Mouse (Mus musculus) myocyte (in vitro differentiated cells): ENCODE data around the gene Pgam2. TPM values are rescaled to one million over a fixed set of nuclear protein-coding genes. Genes with fewer than 3 reads are reported as not detected.
A peak's percentile ranks its signal among the peaks of the same experiment; 100 is the strongest.
"Not testable (repeated sequence)": the region's sequence is repeated elsewhere in the genome, so short reads cannot be mapped to it uniquely, and the experiment has no call there.

Source experiments
- H3K27me3 ChIP-seq: one replicate; pipeline ENCODE4 v1.6.1; 2011; ENCODE audit not compliant: control insufficient read depth, insufficient read depth, insufficient read length
- H3K36me3 ChIP-seq: one replicate; pipeline ENCODE4 v1.6.1; 2011; ENCODE audit not compliant: control insufficient read depth, insufficient read depth
- H3K4me2 ChIP-seq: one replicate; pipeline ENCODE4 v1.6.1; 2011; ENCODE audit warnings: low read depth, control low read depth
- H3K4me3 ChIP-seq: one replicate; pipeline ENCODE4 v1.5.1; 2011; ENCODE audit warnings: mild to moderate bottlenecking, control low read depth, moderate library complexity
- H3K79me2 ChIP-seq: one replicate; pipeline ENCODE4 v1.6.1; 2011; ENCODE audit not compliant: control insufficient read depth, insufficient read depth
- H3ac ChIP-seq: one replicate; pipeline ENCODE4 v1.6.1; 2011; ENCODE audit not compliant: control insufficient read depth, insufficient read length
- CEBPB ChIP-seq: IDR thresholded peaks from 2 replicates; pipeline ENCODE4 v1.6.1; 2011; ENCODE audit warnings: mild to moderate bottlenecking, moderate library complexity; ENCODE audit not compliant: poor library complexity, insufficient read depth, severe bottlenecking
- E2F4 ChIP-seq: IDR thresholded peaks from one replicate; pipeline ENCODE4 v1.6.1; 2011; ENCODE audit warnings: mild to moderate bottlenecking, control low read depth, moderate library complexity; ENCODE audit not compliant: insufficient read depth
- MAX ChIP-seq: IDR thresholded peaks from one replicate; pipeline ENCODE4 v1.6.1; 2011; ENCODE audit warnings: low read depth, mild to moderate bottlenecking, control low read depth
- MYOD1 ChIP-seq, 3 experiments: IDR thresholded peaks; one replicate each; pipeline ENCODE4 v1.6.1; 2011; ENCODE audit warnings: control low read depth in 2 of 3, low read depth in 2 of 3, mild to moderate bottlenecking in 2 of 3, moderate library complexity in 1 of 3; ENCODE audit not compliant: insufficient read length in 2 of 3, control insufficient read depth in 1 of 3
- MYOG ChIP-seq, 3 experiments: IDR thresholded peaks; one replicate each; pipeline ENCODE4 v1.6.1; 2011; ENCODE audit warnings: control low read depth in 2 of 3, low read depth in 2 of 3, mild to moderate bottlenecking in 2 of 3; ENCODE audit not compliant: insufficient read length in 2 of 3, control insufficient read depth in 1 of 3, insufficient read depth in 1 of 3
- POLR2A ChIP-seq: IDR thresholded peaks from one replicate; pipeline ENCODE4 v1.6.1; 2011; ENCODE audit warnings: low read depth, mild to moderate bottlenecking, control low read depth, moderate library complexity; ENCODE audit not compliant: insufficient read length
- POLR2AphosphoS2 ChIP-seq: IDR thresholded peaks from one replicate; pipeline ENCODE4 v1.6.1; 2011; ENCODE audit warnings: low read depth, control low read depth; ENCODE audit not compliant: insufficient read length
- REST ChIP-seq: IDR thresholded peaks from one replicate; pipeline ENCODE4 v1.6.1; 2011; ENCODE audit warnings: mild to moderate bottlenecking, control low read depth, moderate library complexity; ENCODE audit not compliant: insufficient read depth, insufficient read length
- SRF ChIP-seq: IDR thresholded peaks from one replicate; pipeline ENCODE4 v1.6.1; 2011; ENCODE audit warnings: low read depth; ENCODE audit not compliant: control insufficient read depth, insufficient read length
- TCF12 ChIP-seq: IDR thresholded peaks from one replicate; pipeline ENCODE4 v1.6.1; 2011; ENCODE audit warnings: mild to moderate bottlenecking, control low read depth; ENCODE audit not compliant: poor library complexity, insufficient read depth, severe bottlenecking
- TCF3 ChIP-seq: IDR thresholded peaks from one replicate; pipeline ENCODE4 v1.6.1; 2011; ENCODE audit warnings: low read depth, control low read depth; ENCODE audit not compliant: insufficient read length
- USF1 ChIP-seq: IDR thresholded peaks from one replicate; pipeline ENCODE4 v1.6.1; 2011; ENCODE audit warnings: low read depth, mild to moderate bottlenecking, control low read depth, moderate library complexity
- polyA plus RNA-seq: library from polyadenylated mRNA; unstranded; fragments of >200 nt; fragmentation: generic; extraction: Trizol; gene quantifications from one replicate; pipeline ENCODE4 v1.2.1, GENCODE M21; 2012; ENCODE audit warnings: missing spikeins

The Pgam2 gene
- polyA plus RNA-seq, 1 experiment, result 349 TPM

DNA sequence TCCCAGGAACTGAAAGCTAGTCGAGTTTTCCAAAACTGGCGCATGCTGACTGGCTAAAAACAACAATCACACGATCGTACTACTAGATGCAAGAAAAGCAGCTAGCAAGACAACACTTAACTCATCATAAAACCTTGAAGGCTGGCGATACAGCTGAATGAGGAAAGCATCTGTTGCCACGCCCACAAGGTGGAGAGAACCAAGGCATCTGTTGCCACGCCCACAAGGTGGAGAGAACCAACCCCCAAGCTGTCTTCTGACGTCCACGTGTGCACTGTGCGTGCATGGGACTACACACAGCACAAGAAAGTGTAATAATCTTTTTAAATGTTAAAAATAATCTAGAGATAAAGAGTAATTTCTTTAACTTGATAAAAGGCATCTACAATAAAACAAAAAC lies 9.8 kb upstream of the Pgam2 start:
- TF ChIP-seq MAX (no peak), POLR2A (no peak), POLR2AphosphoS2 (no peak), TCF12 (no peak), E2F4 (no peak), CEBPB (no peak)
- Histone ChIP-seq H3K4me2 (no peak overlapping the region), H3K27me3 (no peaks in the 10 kb centered on the region), H3K4me3 (no peak overlapping the region), H3K36me3 (no peaks in the 10 kb centered on the region), H3ac (no peak overlapping the region), H3K79me2 (no peaks in the 10 kb centered on the region)

DNA sequence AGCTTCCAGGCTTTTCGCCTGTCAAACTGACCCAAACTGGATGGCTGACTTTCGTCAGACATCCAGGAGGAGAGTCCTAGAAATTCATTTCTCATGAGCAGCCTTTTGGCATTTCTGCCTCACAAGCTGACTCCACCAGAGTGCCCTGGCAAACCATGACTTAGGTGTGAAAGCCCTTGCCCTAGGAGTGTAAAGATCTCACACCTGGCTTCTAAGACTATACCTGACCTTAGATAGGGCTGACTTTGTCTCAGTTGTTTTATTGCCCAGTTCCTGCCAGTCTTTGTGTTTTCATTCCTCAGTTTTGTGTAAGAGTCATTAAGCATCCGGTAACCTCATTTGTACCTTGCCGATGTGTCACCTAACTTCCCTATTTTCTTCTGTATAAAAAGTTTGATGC lies 6.0 kb upstream of the Pgam2 start:
- not testable (repeated sequence) for H3K27me3 ChIP-seq, H3K79me2 ChIP-seq, H3K4me2 ChIP-seq

DNA sequence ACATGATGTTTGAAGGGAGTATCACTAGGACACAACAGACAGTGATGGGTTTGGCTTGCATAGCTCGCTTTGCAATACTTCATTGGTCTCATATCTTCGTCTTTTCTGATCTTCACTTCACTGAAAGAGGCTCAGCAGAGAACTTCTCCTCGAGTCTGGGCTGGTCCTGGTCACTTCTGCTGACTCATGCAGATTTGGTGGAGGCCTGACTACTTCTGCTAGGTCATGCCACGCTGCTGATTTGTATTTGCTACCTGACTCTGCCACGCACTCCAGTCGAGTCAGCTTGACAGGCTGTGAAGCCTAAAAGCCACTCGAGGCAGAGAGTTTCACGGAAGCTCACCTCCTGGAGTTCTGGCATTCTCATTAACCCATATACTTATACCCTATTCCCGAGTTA lies 4.4 kb upstream of the Pgam2 start:
- TF ChIP-seq POLR2A, result no peak
- no peak for TF ChIP-seq TCF12
- TF ChIP-seq CEBPB, result no peak
- no peak for TF ChIP-seq E2F4
- TF ChIP-seq REST, result no peak
- TF ChIP-seq MYOD1 (IDR thresholded peaks at IDR 0.05; ENCODE audit: control insufficient read depth in 1 of 3, insufficient read length in 2 of 3, low read depth in 2 of 3), result no peak
- TF ChIP-seq POLR2AphosphoS2, result no peak
- TF ChIP-seq MYOG (IDR thresholded peaks at IDR 0.05; ENCODE audit: control insufficient read depth in 1 of 3, insufficient read depth in 1 of 3, insufficient read length in 2 of 3, low read depth in 2 of 3), result no peak
- TF ChIP-seq SRF, result no peak
- TF ChIP-seq USF1, result no peak
- TF ChIP-seq MAX, result no peak
- TF ChIP-seq TCF3, result no peak
- Histone ChIP-seq H3K4me2 (no peak overlapping the region), H3ac (no peak overlapping the region), H3K79me2 (no peaks in the 10 kb centered on the region), H3K27me3 (no peaks in the 10 kb centered on the region), H3K4me3 (no peak overlapping the region), H3K36me3 (no peaks in the 10 kb centered on the region)

More for the DNA sequence above, 6.0 kb upstream of the Pgam2 start:
- not testable (repeated sequence) for H3ac ChIP-seq, H3K4me3 ChIP-seq, H3K36me3 ChIP-seq

DNA sequence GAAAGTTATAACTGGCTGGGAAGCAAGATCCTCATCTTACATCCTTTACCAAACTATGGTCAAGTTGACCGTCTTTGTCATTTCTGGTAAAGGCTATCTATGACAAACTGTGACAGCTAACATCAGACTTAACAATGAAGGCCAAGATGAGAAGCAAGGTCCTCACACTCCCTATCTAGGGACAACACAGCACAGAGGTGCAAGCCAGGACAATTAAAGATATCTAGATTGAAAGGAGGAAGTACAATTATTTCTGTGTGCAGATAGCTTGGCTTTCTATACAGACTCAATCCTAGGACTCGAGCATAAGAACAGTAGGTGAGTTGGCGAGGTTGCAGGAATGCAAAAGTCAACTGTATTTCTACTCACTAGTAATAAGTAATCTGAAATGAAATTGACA lies 2.2 kb upstream of the Pgam2 start:
- H3ac ChIP-seq, result no peak overlapping the region
- no peaks in the 10 kb centered on the region for H3K27me3 ChIP-seq
- no peak overlapping the region for H3K4me3 ChIP-seq
- H3K4me2 ChIP-seq, result no peak overlapping the region
- TF ChIP-seq CEBPB (no peak), SRF (no peak), TCF3 (no peak), USF1 (no peak), TCF12 (no peak), E2F4 (no peak), REST (no peak), MAX (no peak), MYOD1 (IDR thresholded peaks at IDR 0.05; ENCODE audit: control insufficient read depth in 1 of 3, insufficient read length in 2 of 3, low read depth in 2 of 3) (no peak), POLR2A (no peak), MYOG (IDR thresholded peaks at IDR 0.05; ENCODE audit: control insufficient read depth in 1 of 3, insufficient read depth in 1 of 3, insufficient read length in 2 of 3, low read depth in 2 of 3) (no peak), POLR2AphosphoS2 (no peak)
- H3K79me2 ChIP-seq, result no peaks in the 10 kb centered on the region
- no peaks in the 10 kb centered on the region for H3K36me3 ChIP-seq

DNA sequence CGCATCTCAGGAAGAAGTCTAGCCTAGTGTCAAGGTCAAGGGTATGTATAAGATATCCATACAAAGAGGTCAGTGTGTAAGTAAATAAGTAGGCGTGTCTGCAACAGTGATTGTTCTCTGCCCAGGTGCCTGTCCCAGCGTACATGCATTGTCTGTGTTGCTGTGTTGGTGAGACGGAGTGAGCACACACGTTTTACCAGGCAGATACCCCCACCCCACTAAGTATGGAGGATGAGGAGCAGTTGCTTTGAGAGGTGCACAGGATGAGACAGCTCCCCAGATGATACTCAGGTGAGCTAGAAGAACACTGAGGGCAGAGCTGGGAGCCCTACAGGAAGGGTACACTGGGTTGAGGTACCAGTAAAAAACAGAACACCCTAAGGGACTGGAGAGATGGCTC lies 641 bp upstream of the Pgam2 start:
- Histone ChIP-seq H3K79me2 (no peaks in the 10 kb centered on the region), H3K4me3 (no peak overlapping the region), H3K27me3 (no peaks in the 10 kb centered on the region), H3K4me2 (peak overlapping the region; percentile 19), H3K36me3 (no peaks in the 10 kb centered on the region), H3ac (no peak overlapping the region)
- TF ChIP-seq CEBPB (no peak), POLR2A (no peak), TCF3 (no peak), USF1 (no peak), MYOD1 (IDR thresholded peaks at IDR 0.05; ENCODE audit: control insufficient read depth in 1 of 3, insufficient read length in 2 of 3, low read depth in 2 of 3) (no peak), TCF12 (no peak), MYOG (IDR thresholded peaks at IDR 0.05; ENCODE audit: control insufficient read depth in 1 of 3, insufficient read depth in 1 of 3, insufficient read length in 2 of 3, low read depth in 2 of 3) (no peak), SRF (no peak), E2F4 (no peak)
